Comparison of ENCODE assay signal across 28 mouse cellular contexts in the genomic region with DNA sequence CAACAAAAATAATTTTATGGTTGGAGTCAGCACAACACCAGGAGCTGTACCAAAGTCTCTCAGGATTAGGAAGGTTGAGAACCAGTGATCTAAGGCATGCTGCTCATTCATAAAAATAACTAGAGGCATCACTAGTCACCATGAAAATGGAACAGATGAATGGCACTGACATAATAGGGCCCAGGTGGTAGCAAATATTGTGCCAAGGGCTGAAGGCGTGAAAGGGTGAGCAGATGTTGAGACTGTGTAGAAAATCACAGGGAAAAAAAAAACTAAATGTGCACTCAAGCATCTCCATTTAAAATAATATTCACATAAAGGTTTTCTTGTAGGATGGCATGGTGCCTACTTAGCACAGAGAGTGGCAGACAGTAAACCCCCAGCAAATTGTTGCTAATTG. TPM values are rescaled to one million over a fixed set of nuclear protein-coding genes. Genes with fewer than 3 reads are reported as not detected.
DNase-seq lines count a peak whose midpoint lies in the region; ATAC-seq and TF ChIP-seq lines count a peak whose summit lies in the region.
"Had no signal": no experiment of that assay in that cellular context is flagged by ENCODE, and none has a peak within 500 bp of the region (broad histone marks: within the 10 kb centered on the region; RNA-seq: fewer than 3 reads in every experiment).

No protein-coding gene starts in this region.

- no peak overlapping the region for H3K9ac ChIP-seq in forebrain, embryonic 15.5 days (replicated peaks)
- no peak overlapping the region for H3K9ac ChIP-seq in forebrain, embryonic 12.5 days
- H3K9ac ChIP-seq: embryonic facial prominence, embryonic 13.5 days; hindbrain, embryonic 13.5 days had no signal

- no peak overlapping the region for H3K4me3 ChIP-seq in cerebellum, adult 2 months (replicated peaks; ENCODE audit: insufficient read depth, low read depth, low read length)
- H3K4me3 ChIP-seq in forebrain, embryonic 15.5 days = no peak overlapping the region
- H3K4me3 ChIP-seq in forebrain, embryonic 12.5 days (replicated peaks) = no peak overlapping the region
- H3K4me3 ChIP-seq: embryonic facial prominence, embryonic 10.5 days; embryonic facial prominence, embryonic 13.5 days; erythroblast, embryonic 14.5 days; gastrocnemius, adult 2 months; hindbrain, embryonic 13.5 days had no signal

- intact Hi-C loops in left cerebral cortex, postnatal 4 days (cut with DNase I) = no loop called here
- intact Hi-C loops in left cerebral cortex, postnatal 36 days (cut with DNase I) = no loop called here

- no peak overlapping the region for H3K4me2 ChIP-seq in forebrain, embryonic 15.5 days (replicated peaks)
- no peak overlapping the region for H3K4me2 ChIP-seq in forebrain, embryonic 12.5 days
- H3K4me2 ChIP-seq: embryonic facial prominence, embryonic 13.5 days; heart, embryonic 11.5 days; hindbrain, embryonic 13.5 days had no signal

- no peak for TF ChIP-seq POLR2A in cerebellum, adult 2 months (IDR thresholded peaks at IDR 0.05; ENCODE audit: borderline replicate concordance, insufficient read depth, low read length)

- no peaks in the 10 kb centered on the region for H3K9me3 ChIP-seq in forebrain, embryonic 15.5 days
- H3K9me3 ChIP-seq in forebrain, embryonic 12.5 days = no peaks in the 10 kb centered on the region
- H3K9me3 ChIP-seq: embryonic facial prominence, embryonic 10.5 days; embryonic facial prominence, embryonic 13.5 days; G1E; hindbrain, embryonic 13.5 days had no signal

- H3K27me3 ChIP-seq in cerebellum, adult 2 months (ENCODE audit: control insufficient read depth, insufficient read depth, low read length) = no peaks in the 10 kb centered on the region
- H3K27me3 ChIP-seq in forebrain, embryonic 15.5 days = no peaks in the 10 kb centered on the region
- H3K27me3 ChIP-seq in forebrain, embryonic 12.5 days = no peaks in the 10 kb centered on the region
- H3K27me3 ChIP-seq: CH12.LX; embryonic facial prominence, embryonic 13.5 days; hindbrain, embryonic 13.5 days had no signal

- H3K27ac ChIP-seq in cerebellum, adult 2 months (ENCODE audit: insufficient read depth, low read length) = no peak overlapping the region
- no peak overlapping the region for H3K27ac ChIP-seq in forebrain, embryonic 15.5 days (replicated peaks)
- H3K27ac ChIP-seq in forebrain, embryonic 12.5 days = no peak overlapping the region
- H3K27ac ChIP-seq: embryonic facial prominence, embryonic 10.5 days; embryonic facial prominence, embryonic 13.5 days; gastrocnemius, adult 2 months; hindbrain, embryonic 13.5 days had no signal

- no peaks in the 10 kb centered on the region for H3K4me1 ChIP-seq in cerebellum, adult 2 months (ENCODE audit: control insufficient read depth, insufficient read depth, low read length)
- H3K4me1 ChIP-seq in forebrain, embryonic 15.5 days = no peaks in the 10 kb centered on the region
- no peaks in the 10 kb centered on the region for H3K4me1 ChIP-seq in forebrain, embryonic 12.5 days
- H3K4me1 ChIP-seq: embryonic facial prominence, embryonic 10.5 days; embryonic facial prominence, embryonic 13.5 days; hindbrain, embryonic 13.5 days had no signal

- WGBS in cerebellum, adult 2 months = 20% methylated on average over 1 of the region's 1 CpGs
- WGBS in forebrain, embryonic 15.5 days = 43% methylated on average over 1 of the region's 1 CpGs
- 88% methylated on average over 1 of the region's 1 CpGs for WGBS in forebrain, embryonic 12.5 days

- no peak for TF ChIP-seq CTCF in cerebellum, adult 2 months (IDR thresholded peaks at IDR 0.05; ENCODE audit: borderline replicate concordance, insufficient read depth, low read depth, low read length)

- 0 out of 2 replicates have a peak, but pooled peaks have one; percentile 29 for ATAC-seq in forebrain, embryonic 15.5 days (replicated peaks)
- ATAC-seq in forebrain, embryonic 12.5 days (ENCODE audit: low FRiP score) = no peak
- ATAC-seq: hindbrain, embryonic 16.5 days; inflammation-experienced regulatory T-cells, adult 6 months; intestine, embryonic 16.5 days; Patski had no signal

- no peaks in the 10 kb centered on the region for H3K36me3 ChIP-seq in forebrain, embryonic 15.5 days
- H3K36me3 ChIP-seq in forebrain, embryonic 12.5 days (replicated peaks) = no peaks in the 10 kb centered on the region
- H3K36me3 ChIP-seq: embryonic facial prominence, embryonic 10.5 days; embryonic facial prominence, embryonic 13.5 days; G1E; hindbrain, embryonic 13.5 days had no signal

- peak; percentile 2 to 3 for DNase-seq in cerebellum, postnatal 14 days
- DNase-seq in cerebellum, adult 2 months = no peak
- DNase-seq in left cerebral cortex, postnatal 4 days = peak; percentile 24
- no peak for DNase-seq in left cerebral cortex, postnatal 36 days (ENCODE audit: low spot score in 2 of 2)
- DNase-seq in thymus, postnatal 10 days (ENCODE audit: low spot score in 2 of 2) = no peak
- DNase-seq: adrenal gland, postnatal 10 days; adrenal gland, postnatal 36 days; B cell, adult 2 months; cerebellum, adult 11 months; cerebellum, adult 8-10 months; embryo, embryonic 11 days; gastrocnemius, adult 2 months; gastrocnemius, postnatal 14 days; heart, adult 11 months; kidney, adult 18-20 months had no signal

RNA-seq across cellular contexts. Expression of a gene that starts 19.6 kb away (rescaled TPM):
- 2.6 and 2.7 TPM in 2 replicates for polyA plus RNA-seq in cerebellum, adult 2 months (2012; rRNA removed)
- polyA plus RNA-seq in forebrain, embryonic 15.5 days (2015; fragmentation: Nextera tagmentation; extraction: Ambion mirVana) = 31.6 and 32.6 TPM in 2 replicates
- polyA plus RNA-seq in forebrain, embryonic 12.5 days (2016; fragmentation: Nextera tagmentation; extraction: Ambion mirVana) = 57.9 and 61.3 TPM in 2 replicates
- total RNA-seq in left cerebral cortex, postnatal 4 days (2021) = 10 to 100 TPM; 17.0 to 19.5 TPM
- total RNA-seq in left cerebral cortex, postnatal 36 days (2021) = 1 to 10 TPM; 3.6 to 3.9 TPM
- total RNA-seq: CH12.LX, G1E had no signal
- polyA plus RNA-seq: G1E had no signal

Comparison
In these comparisons a context has a peak if more than half of its experiments do, and no peak if none do; other contexts are left out.
1. DNase-seq: peak in cerebellum, postnatal 14 days (2 of 2) and left cerebral cortex, postnatal 4 days (single experiment); none in cerebellum, adult 2 months (0 of 2), left cerebral cortex, postnatal 36 days (0 of 2) and thymus, postnatal 10 days (0 of 2).